Mouse (Mus musculus): ENCODE measurements around the gene Srpk2.

GRCm38 (mm10) chr5:23684517-23684916 lies at the start of gene Srpk2:
- TF ChIP-seq MXI1 (IDR thresholded peaks at IDR 0.05; ENCODE audit: low read depth, low read length): no peak
- no peak for TF ChIP-seq ZKSCAN1 (IDR thresholded peaks at IDR 0.05; ENCODE audit: low read depth, low read length)
- TF ChIP-seq NRF1 (IDR thresholded peaks at IDR 0.05; ENCODE audit: insufficient read depth, low read depth, low read length, poor library complexity, severe bottlenecking): no peak
- TF ChIP-seq RAD21 (IDR thresholded peaks at IDR 0.05; ENCODE audit: low read depth, low read length): no peak
- TF ChIP-seq E2F4 (IDR thresholded peaks at IDR 0.05; ENCODE audit: borderline replicate concordance, low read depth, low read length): no peak
- no peak for TF ChIP-seq CTCF (IDR thresholded peaks at IDR 0.05 in 2 of 3, conservative IDR thresholded peaks at IDR 0.05 in 1 of 3; ENCODE audit: control insufficient read depth in 1 of 3, insufficient read depth in 1 of 3, low read depth in 2 of 3, low read length in 3 of 3, poor library complexity in 1 of 3, severe bottlenecking in 1 of 3)
- TF ChIP-seq BHLHE40 (IDR thresholded peaks at IDR 0.05; ENCODE audit: borderline replicate concordance, low read depth, low read length): no peak
- no peak for TF ChIP-seq POLR2A (IDR thresholded peaks at IDR 0.05; ENCODE audit: control insufficient read depth in 1 of 2, insufficient read depth in 1 of 2, low read depth in 1 of 2, low read length in 2 of 2, poor library complexity in 1 of 2)
